Mouse (Mus musculus): ENCODE results near the gene Eea1. TPM values are rescaled to one million over a fixed set of nuclear protein-coding genes. Genes with fewer than 3 reads are reported as not detected.

Eea1 gene
- 20.7 and 24.4 TPM in 2 replicates for polyA plus RNA-seq (2015; fragmentation: Nextera tagmentation; extraction: Ambion mirVana)

- no peaks in the 10 kb centered on the region for H3K27me3 ChIP-seq
- WGBS, result under 1% methylated on average over 48 of the region's 59 CpGs
Observed at GRCm38 (mm10) chr10:95940046-95940900, at the start of gene Eea1. TSS of gene Eea1 (plus strand) at chr10:95940650.

GRCm38 (mm10) chr10:95891214-95891960 is 49.1 kb upstream of the Eea1 start:
- Histone ChIP-seq H3K9ac (no peak overlapping the region), H3K27me3 (no peaks in the 10 kb centered on the region), H3K4me2 (no peak overlapping the region), H3K9me3 (no peaks in the 10 kb centered on the region), H3K4me1 (0 out of 2 replicates have a peak, but pooled peaks cover 5% of the 10 kb centered on the region), H3K36me3 (no peaks in the 10 kb centered on the region), H3K4me3 (no peak overlapping the region), H3K27ac (no peak overlapping the region)
- no peak for ATAC-seq (ENCODE audit: insufficient number of reproducible peaks, low FRiP score, low TSS enrichment, low read depth)
- WGBS, result 73% methylated on average over 7 of the region's 7 CpGs

More at GRCm38 (mm10) chr10:95940046-95940900, at the start of gene Eea1:
- Histone ChIP-seq H3K4me3 (peak within 1 kb of the TSS; percentile 89), H3K4me1 (peaks cover 8% of the 10 kb centered on the region), H3K27ac (peak within 1 kb of the TSS; percentile 94), H3K4me2 (peak within 1 kb of the TSS; percentile 89), H3K9me3 (no peaks in the 10 kb centered on the region), H3K36me3 (no peaks in the 10 kb centered on the region), H3K9ac (peak within 1 kb of the TSS; percentile 89)
- peak; percentile 98 for ATAC-seq (ENCODE audit: insufficient number of reproducible peaks, low FRiP score, low TSS enrichment, low read depth)

DNA sequence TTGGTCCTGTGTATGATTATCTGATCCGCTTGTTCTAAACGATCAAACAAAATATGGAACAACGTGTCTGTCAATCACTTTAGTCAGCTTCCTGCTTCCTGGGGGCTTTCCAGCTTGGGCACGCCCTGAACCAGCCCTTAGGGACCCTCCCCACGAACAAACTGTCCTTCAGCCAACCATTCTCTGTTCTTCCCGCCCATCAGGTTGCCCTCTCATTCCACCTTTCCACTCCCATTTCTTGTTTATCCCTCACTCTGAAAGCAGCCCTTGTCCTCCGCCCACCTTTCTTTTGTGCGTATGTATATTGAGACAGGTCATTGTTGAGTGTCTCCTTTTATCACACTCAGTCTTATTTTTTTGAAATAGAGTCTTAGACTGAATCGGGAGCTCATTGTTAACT is 48.3 kb upstream of the Eea1 start:
- WGBS, result 83% methylated on average over 9 of the region's 9 CpGs

DNA sequence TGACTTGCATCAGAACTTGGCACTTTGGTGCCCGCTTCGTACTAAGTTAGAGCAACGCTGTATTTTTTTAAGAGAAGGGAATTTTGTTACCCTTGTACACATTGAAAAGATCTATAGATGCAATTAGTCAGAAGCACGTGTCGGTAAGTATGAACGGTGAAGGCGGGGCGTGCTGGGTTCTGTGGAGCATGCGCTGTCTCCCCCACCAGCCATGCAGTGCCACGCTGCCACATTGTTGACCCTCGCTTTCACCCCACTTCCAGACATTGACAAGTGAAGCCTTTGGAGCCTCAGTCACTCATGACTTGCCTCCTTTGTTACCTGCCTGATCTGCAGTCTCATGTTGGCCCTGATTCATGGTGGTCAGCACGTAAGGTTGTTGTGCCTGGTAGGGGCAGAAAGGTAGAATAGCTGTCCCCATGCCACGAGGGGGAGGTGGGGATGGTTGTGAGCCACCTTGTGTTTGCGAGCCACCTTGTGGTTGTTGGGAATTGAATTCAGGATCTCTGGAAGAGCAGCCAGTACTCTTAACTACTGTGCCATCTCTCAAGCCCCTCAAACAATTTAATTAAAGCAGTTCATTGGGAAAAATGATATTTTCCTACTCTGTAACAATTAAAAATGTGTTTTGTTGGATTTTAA is 47.0 kb upstream of the Eea1 start:
- no peak overlapping the region for H3K27ac ChIP-seq
- H3K4me1 ChIP-seq, result 0 out of 2 replicates have a peak, but pooled peaks cover 5% of the 10 kb centered on the region
- no peak overlapping the region for H3K4me2 ChIP-seq
- no peak overlapping the region for H3K9ac ChIP-seq
- H3K27me3 ChIP-seq, result no peaks in the 10 kb centered on the region
- 84% methylated on average over 14 of the region's 14 CpGs for WGBS
- no peaks in the 10 kb centered on the region for H3K36me3 ChIP-seq
- no peak overlapping the region for H3K4me3 ChIP-seq
- no peaks in the 10 kb centered on the region for H3K9me3 ChIP-seq
- no peak for ATAC-seq (ENCODE audit: insufficient number of reproducible peaks, low FRiP score, low TSS enrichment, low read depth)

More for the DNA sequence above, 48.3 kb upstream of the Eea1 start:
- Histone ChIP-seq H3K9ac (no peak overlapping the region), H3K9me3 (no peaks in the 10 kb centered on the region), H3K27ac (no peak overlapping the region), H3K36me3 (no peaks in the 10 kb centered on the region), H3K4me3 (no peak overlapping the region), H3K4me1 (0 out of 2 replicates have a peak, but pooled peaks cover 5% of the 10 kb centered on the region), H3K27me3 (no peaks in the 10 kb centered on the region), H3K4me2 (no peak overlapping the region)
- ATAC-seq (ENCODE audit: insufficient number of reproducible peaks, low FRiP score, low TSS enrichment, low read depth), result no peak

DNA sequence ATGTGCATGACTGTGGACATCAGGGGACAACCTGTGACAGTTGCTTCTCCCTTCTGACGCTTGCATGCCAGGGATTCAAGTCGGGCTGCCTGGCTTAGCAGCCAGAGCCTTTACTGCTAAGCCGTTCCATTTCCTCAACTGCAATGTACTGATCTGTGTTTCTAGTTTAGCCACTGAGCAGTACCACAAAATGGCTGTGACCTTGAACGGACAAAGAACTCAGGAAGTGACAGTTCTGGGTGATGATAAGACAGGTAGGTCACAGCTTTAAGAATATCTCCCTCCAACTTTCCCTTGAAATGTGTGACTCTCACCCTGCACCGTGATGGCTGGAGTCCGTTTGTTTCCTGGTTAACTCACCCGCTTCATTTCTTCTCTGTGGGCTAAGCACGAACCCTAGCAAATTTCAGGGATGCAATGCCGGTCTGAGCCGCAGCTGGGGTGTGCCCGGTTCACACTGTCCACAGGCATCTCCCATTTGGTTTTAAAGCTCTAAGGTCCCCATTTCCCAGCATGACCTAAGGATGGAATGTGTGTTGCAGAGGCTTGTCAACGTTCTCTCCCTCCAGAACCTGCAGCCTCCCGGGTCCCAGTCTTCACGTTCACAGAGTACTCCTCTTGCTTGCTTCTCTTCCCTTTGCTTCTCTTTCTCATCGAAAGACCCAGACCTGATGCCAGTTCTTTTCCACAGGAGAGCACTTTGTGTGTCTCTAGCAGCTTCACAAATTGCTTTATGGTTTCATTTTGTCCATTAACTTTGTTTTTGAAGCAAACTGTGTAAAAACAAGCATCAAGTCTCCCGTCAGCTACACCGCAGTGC is 46.2 kb upstream of the Eea1 start:
- H3K27me3 ChIP-seq, result no peaks in the 10 kb centered on the region
- H3K9ac ChIP-seq, result no peak overlapping the region
- H3K27ac ChIP-seq, result no peak overlapping the region
- no peaks in the 10 kb centered on the region for H3K9me3 ChIP-seq
- WGBS, result 32% methylated on average over 17 of the region's 17 CpGs
- 0 out of 2 replicates have a peak, but pooled peaks cover 5% of the 10 kb centered on the region for H3K4me1 ChIP-seq
- H3K36me3 ChIP-seq, result no peaks in the 10 kb centered on the region
- H3K4me2 ChIP-seq, result peak overlapping the region; percentile 50
- peak overlapping the region; percentile 32 for H3K4me3 ChIP-seq
- ATAC-seq (ENCODE audit: insufficient number of reproducible peaks, low FRiP score, low TSS enrichment, low read depth), result no peak

GRCm38 (mm10) chr10:95894856-95895386 is 45.5 kb upstream of the Eea1 start:
- H3K9ac ChIP-seq, result no peak overlapping the region
- no peak for ATAC-seq (ENCODE audit: insufficient number of reproducible peaks, low FRiP score, low TSS enrichment, low read depth)

DNA sequence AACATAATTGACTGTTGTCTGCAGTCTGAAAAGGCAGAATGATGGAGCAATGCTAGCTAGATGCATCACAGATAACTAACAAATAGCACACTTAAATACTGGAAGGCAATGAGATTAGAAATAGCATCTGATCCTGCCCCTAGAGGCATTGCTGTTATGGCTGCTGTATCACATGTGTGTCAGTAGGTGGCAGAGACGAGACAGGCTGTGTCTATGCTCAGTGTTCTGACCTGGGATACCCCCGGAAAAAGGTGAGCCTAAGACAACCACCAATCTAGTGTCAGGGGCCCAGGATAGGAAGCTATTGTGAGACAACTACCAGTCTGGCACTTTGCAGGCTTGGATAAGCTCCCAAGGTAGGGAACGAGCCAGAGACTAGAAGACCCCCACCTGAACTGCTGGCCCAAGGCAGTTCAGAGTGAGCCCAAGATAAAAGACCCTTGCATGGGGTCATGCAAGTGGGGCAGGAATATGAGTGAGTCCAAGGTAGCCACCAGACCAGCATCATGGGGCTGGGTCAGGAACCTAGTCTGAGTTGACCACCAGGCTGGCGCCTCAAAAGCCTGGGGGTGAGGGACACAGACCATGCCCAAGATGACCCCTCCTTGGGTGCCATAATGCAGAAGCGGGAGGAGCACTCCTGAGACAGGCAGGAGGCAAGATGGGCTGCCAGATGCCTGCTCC is 41.8 kb upstream of the Eea1 start:
- H3K36me3 ChIP-seq, result no peaks in the 10 kb centered on the region
- no peak overlapping the region for H3K9ac ChIP-seq
- no peaks in the 10 kb centered on the region for H3K9me3 ChIP-seq
- WGBS, result 59% methylated on average over 5 of the region's 5 CpGs
- ATAC-seq (ENCODE audit: insufficient number of reproducible peaks, low FRiP score, low TSS enrichment, low read depth), result no peak
- no peak overlapping the region for H3K4me3 ChIP-seq
- no peaks in the 10 kb centered on the region for H3K27me3 ChIP-seq
- H3K4me2 ChIP-seq, result no peak overlapping the region
- H3K4me1 ChIP-seq, result 0 out of 2 replicates have a peak, but pooled peaks cover 5% of the 10 kb centered on the region
- H3K27ac ChIP-seq, result no peak overlapping the region

More at GRCm38 (mm10) chr10:95894856-95895386, 45.5 kb upstream of the Eea1 start:
- no peaks in the 10 kb centered on the region for H3K9me3 ChIP-seq
- 0 out of 2 replicates have a peak, but pooled peaks cover 5% of the 10 kb centered on the region for H3K4me1 ChIP-seq
- no peak overlapping the region for H3K27ac ChIP-seq
- no peaks in the 10 kb centered on the region for H3K36me3 ChIP-seq
- peak overlapping the region; percentile 32 for H3K4me3 ChIP-seq
- no peaks in the 10 kb centered on the region for H3K27me3 ChIP-seq
- peak overlapping the region; percentile 50 for H3K4me2 ChIP-seq
- 40% methylated on average over 10 of the region's 10 CpGs for WGBS

GRCm38 (mm10) chr10:95904668-95905067 is 35.8 kb upstream of the Eea1 start:
- WGBS, result 83% methylated on average over 6 of the region's 6 CpGs
- Histone ChIP-seq H3K27ac (no peak overlapping the region), H3K4me1 (no peaks in the 10 kb centered on the region), H3K27me3 (no peaks in the 10 kb centered on the region), H3K9ac (no peak overlapping the region), H3K9me3 (no peaks in the 10 kb centered on the region), H3K4me2 (no peak overlapping the region), H3K36me3 (no peaks in the 10 kb centered on the region), H3K4me3 (no peak overlapping the region)
- ATAC-seq (ENCODE audit: insufficient number of reproducible peaks, low FRiP score, low TSS enrichment, low read depth), result no peak

- H3K27ac ChIP-seq, result no peak overlapping the region
- WGBS, result 88% methylated on average over 4 of the region's 4 CpGs
- H3K4me1 ChIP-seq, result peaks cover 7% of the 10 kb centered on the region; the same call in 1 of the 2 replicates
- H3K9me3 ChIP-seq, result no peaks in the 10 kb centered on the region
- no peak overlapping the region for H3K9ac ChIP-seq
- H3K4me2 ChIP-seq, result no peak overlapping the region
- no peak for ATAC-seq (ENCODE audit: insufficient number of reproducible peaks, low FRiP score, low TSS enrichment, low read depth)
- H3K36me3 ChIP-seq, result no peaks in the 10 kb centered on the region
- no peaks in the 10 kb centered on the region for H3K27me3 ChIP-seq
- no peak overlapping the region for H3K4me3 ChIP-seq
Observed at GRCm38 (mm10) chr10:95909246-95909909, 31.1 kb upstream of the Eea1 start.

GRCm38 (mm10) chr10:95911016-95911415 is 29.4 kb upstream of the Eea1 start:
- H3K36me3 ChIP-seq, result no peaks in the 10 kb centered on the region
- H3K9me3 ChIP-seq, result no peaks in the 10 kb centered on the region
- H3K4me2 ChIP-seq, result no peak overlapping the region
- H3K27me3 ChIP-seq, result no peaks in the 10 kb centered on the region
- peaks cover 7% of the 10 kb centered on the region; the same call in 1 of the 2 replicates for H3K4me1 ChIP-seq
- H3K9ac ChIP-seq, result no peak overlapping the region
- no peak overlapping the region for H3K27ac ChIP-seq
- H3K4me3 ChIP-seq, result no peak overlapping the region
- no peak for ATAC-seq (ENCODE audit: insufficient number of reproducible peaks, low FRiP score, low TSS enrichment, low read depth)
- 37% methylated on average over 5 of the region's 5 CpGs for whole genome bisulfite sequencing
